ENCODE assay signal across 9 mouse cellular contexts in the genomic region with DNA sequence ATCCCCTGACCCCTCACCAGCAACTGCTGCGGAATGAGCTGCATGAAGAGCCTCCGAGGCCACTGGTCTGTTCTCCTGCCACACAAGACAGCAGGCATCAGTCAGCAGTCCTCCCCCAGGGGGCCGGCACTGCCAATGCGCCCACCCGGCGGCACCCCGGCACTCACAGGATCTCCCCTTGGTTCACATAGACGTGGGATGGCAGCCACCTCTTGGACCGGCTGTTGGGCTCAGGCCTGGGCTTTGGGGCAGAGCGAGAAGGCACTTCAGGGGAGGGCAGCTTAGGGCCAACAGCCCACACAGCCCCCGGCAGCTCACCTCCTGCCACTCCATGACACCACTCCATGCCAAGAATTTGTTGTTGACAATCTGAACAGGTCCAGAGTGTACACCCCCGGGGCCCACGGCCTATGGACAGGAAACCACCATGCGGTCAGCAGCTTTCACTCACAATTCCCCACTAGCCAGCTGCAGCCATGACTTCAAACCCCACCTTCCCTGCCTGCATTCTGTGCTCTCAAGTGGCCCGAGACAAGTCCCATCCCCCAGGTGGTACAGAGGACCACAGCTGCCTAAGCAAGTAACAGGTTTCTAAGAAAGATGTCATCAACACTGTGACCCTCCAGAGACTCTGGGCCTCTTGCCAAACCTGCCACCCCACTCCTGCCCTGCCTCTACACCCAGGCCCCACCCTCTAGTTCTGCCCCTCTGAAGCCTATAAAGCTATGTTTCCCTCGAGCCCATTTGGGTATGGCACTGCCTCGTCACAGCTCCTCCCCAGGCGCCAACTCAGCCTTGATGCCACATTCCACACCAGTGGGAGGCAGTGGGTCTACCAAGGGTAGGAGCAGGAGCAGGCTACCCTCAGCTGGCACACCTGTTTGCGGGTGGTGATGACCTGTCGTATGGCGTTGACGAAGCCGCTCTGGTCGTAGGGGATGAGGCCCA. TPM values are rescaled to one million over a fixed set of nuclear protein-coding genes. Genes with fewer than 3 reads are reported as not detected.
DNase-seq lines count a peak whose midpoint lies in the region; ATAC-seq and TF ChIP-seq lines count a peak whose summit lies in the region.
"Had no signal": no experiment of that assay in that cellular context is flagged by ENCODE, and none has a peak within 500 bp of the region (broad histone marks: within the 10 kb centered on the region; RNA-seq: fewer than 3 reads in every experiment).

No protein-coding gene starts in this region.

- H3K4me3 ChIP-seq in hindbrain, embryonic 14.5 days (replicated peaks; ENCODE audit: low read length): no peak overlapping the region
- H3K4me3 ChIP-seq in myocyte: no peak overlapping the region

- DNase-seq in cerebellum, adult 8-10 months: peak; percentile 43
- peak; percentile 35 to 56 for DNase-seq in lung, adult 18-20 months
- no peak for DNase-seq in lung, postnatal 36 days
- DNase-seq in hindbrain, embryonic 14.5 days (ENCODE audit: low spot score): no peak
- no peak for DNase-seq in urinary bladder, postnatal 4 days (ENCODE audit: low spot score in 2 of 2)
- no peak for DNase-seq in layer of hippocampus, postnatal 14 days (ENCODE audit: low spot score in 2 of 2)
- DNase-seq: right cerebral cortex, postnatal 25 days had no signal

- TF ChIP-seq POLR2A in myocyte (IDR thresholded peaks at IDR 0.05; ENCODE audit: insufficient read length, low read depth): peak; percentile 27

- WGBS in hindbrain, embryonic 14.5 days: 82% methylated on average over 24 of the region's 24 CpGs

- peaks cover 49% of the 10 kb centered on the region for H3K79me2 ChIP-seq in myocyte (ENCODE audit: control insufficient read depth, insufficient read depth)

- H3K27me3 ChIP-seq in hindbrain, embryonic 14.5 days (ENCODE audit: control insufficient read depth, insufficient read depth, low read length): no peaks in the 10 kb centered on the region
- no peaks in the 10 kb centered on the region for H3K27me3 ChIP-seq in myocyte (ENCODE audit: control insufficient read depth, insufficient read depth, insufficient read length)

- ATAC-seq in cerebellum, adult (ENCODE audit: insufficient number of reproducible peaks, low FRiP score, low TSS enrichment): no peak
- no peak for ATAC-seq in hindbrain, embryonic 14.5 days (ENCODE audit: low FRiP score)

- H3K27ac ChIP-seq in hindbrain, embryonic 14.5 days: no peak overlapping the region

- 0 out of 2 replicates have a peak overlapping the region, but pooled peaks have one; percentile 89 for H3K4me2 ChIP-seq in hindbrain, embryonic 14.5 days (replicated peaks)
- H3K4me2 ChIP-seq in myocyte (ENCODE audit: low read depth): peak overlapping the region; percentile 92

- H3K4me1 ChIP-seq in hindbrain, embryonic 14.5 days (replicated peaks; ENCODE audit: control insufficient read depth, insufficient read depth, low read length): peaks cover 30% of the 10 kb centered on the region

- H3ac ChIP-seq in myocyte (ENCODE audit: control insufficient read depth, insufficient read length): no peak overlapping the region

- H3K9ac ChIP-seq in hindbrain, embryonic 14.5 days: no peak overlapping the region

- no peaks in the 10 kb centered on the region for H3K9me3 ChIP-seq in hindbrain, embryonic 14.5 days (ENCODE audit: control insufficient read depth, low read length)

- peaks cover 61% of the 10 kb centered on the region for H3K36me3 ChIP-seq in hindbrain, embryonic 14.5 days (replicated peaks; ENCODE audit: control insufficient read depth, insufficient read depth)
- H3K36me3 ChIP-seq in myocyte (ENCODE audit: control insufficient read depth, insufficient read depth): peaks cover 5% of the 10 kb centered on the region

TF ChIP-seq in myocyte, 11 proteins besides CTCF, POLR2A, EP300 and RAD21:
- TF ChIP-seq MYOG (IDR thresholded peaks at IDR 0.05; ENCODE audit: control insufficient read depth in 1 of 3, insufficient read depth in 1 of 3, insufficient read length in 2 of 3, low read depth in 2 of 3) (peak in 1 of 3 experiments; percentile 61), CEBPB (IDR thresholded peaks at IDR 0.05; ENCODE audit: insufficient read depth, poor library complexity, severe bottlenecking) (no peak), MYOD1 (IDR thresholded peaks at IDR 0.05; ENCODE audit: control insufficient read depth in 1 of 3, insufficient read length in 2 of 3, low read depth in 2 of 3) (peak in 2 of 3 experiments; percentile 33 to 68), TCF12 (IDR thresholded peaks at IDR 0.05; ENCODE audit: insufficient read depth, poor library complexity, severe bottlenecking) (no peak), REST (IDR thresholded peaks at IDR 0.05; ENCODE audit: insufficient read depth, insufficient read length) (no peak), E2F4 (IDR thresholded peaks at IDR 0.05; ENCODE audit: insufficient read depth) (no peak), SRF (IDR thresholded peaks at IDR 0.05; ENCODE audit: control insufficient read depth, insufficient read length, low read depth) (no peak), USF1 (IDR thresholded peaks at IDR 0.05; ENCODE audit: low read depth) (no peak), TCF3 (IDR thresholded peaks at IDR 0.05; ENCODE audit: insufficient read length, low read depth) (no peak), POLR2AphosphoS2 (IDR thresholded peaks at IDR 0.05; ENCODE audit: insufficient read length, low read depth) (peak; percentile 70)

RNA-seq across cellular contexts. Expression of a gene that starts 4.7 kb away (rescaled TPM):
- polyA plus RNA-seq in hindbrain, embryonic 14.5 days (2014; fragmentation: Nextera tagmentation; extraction: Ambion mirVana): 430 and 454 TPM in 2 replicates
- 298 TPM for polyA plus RNA-seq in myocyte (2012; fragmentation: generic; extraction: Trizol)
- total RNA-seq in layer of hippocampus, postnatal 14 days (2021): 100 to 1,000 TPM; 272 to 295 TPM

RNA-seq across cellular contexts. Expression of a gene that starts 7.9 kb away (rescaled TPM):
- 23.4 and 26.5 TPM in 2 replicates for polyA plus RNA-seq in hindbrain, embryonic 14.5 days (2014; fragmentation: Nextera tagmentation; extraction: Ambion mirVana)
- 47.9 TPM for polyA plus RNA-seq in myocyte (2012; fragmentation: generic; extraction: Trizol)
- 10 to 100 TPM; 32.3 to 33.3 TPM for total RNA-seq in layer of hippocampus, postnatal 14 days (2021)

RNA-seq across cellular contexts. Expression of a gene that starts 16.0 kb away (rescaled TPM):
- polyA plus RNA-seq in hindbrain, embryonic 14.5 days (2014; fragmentation: Nextera tagmentation; extraction: Ambion mirVana): 98.5 and 104 TPM in 2 replicates
- polyA plus RNA-seq in myocyte (2012; fragmentation: generic; extraction: Trizol): 53.8 TPM
- total RNA-seq in layer of hippocampus, postnatal 14 days (2021): 10 to 100 TPM; 46.2 to 54.2 TPM

RNA-seq across cellular contexts. Expression of a gene that starts 16.1 kb away (rescaled TPM):
- polyA plus RNA-seq in hindbrain, embryonic 14.5 days (2014; fragmentation: Nextera tagmentation; extraction: Ambion mirVana): 57.6 and 59.1 TPM in 2 replicates
- 200 TPM for polyA plus RNA-seq in myocyte (2012; fragmentation: generic; extraction: Trizol)
- total RNA-seq in layer of hippocampus, postnatal 14 days (2021): 10 to 100 TPM; 81.6 to 89.7 TPM

RNA-seq across cellular contexts. Expression of a gene that starts 27.6 kb away (rescaled TPM):
- 87.5 and 90.6 TPM in 2 replicates for polyA plus RNA-seq in hindbrain, embryonic 14.5 days (2014; fragmentation: Nextera tagmentation; extraction: Ambion mirVana)
- 57.4 TPM for polyA plus RNA-seq in myocyte (2012; fragmentation: generic; extraction: Trizol)
- 100 to 1,000 TPM; 106 to 111 TPM for total RNA-seq in layer of hippocampus, postnatal 14 days (2021)

Comparison
In these comparisons a context has a peak if more than half of its experiments do, and no peak if none do; other contexts are left out.
1. DNase-seq: peak in cerebellum, adult 8-10 months (single experiment) and lung, adult 18-20 months (2 of 2); none in lung, postnatal 36 days (single experiment), hindbrain, embryonic 14.5 days (single experiment), urinary bladder, postnatal 4 days (0 of 2) and layer of hippocampus, postnatal 14 days (0 of 2).